In genomic region chrX:134540414-134541135, GRCm38 (mm10) we compare ENCODE assay signal across 8 mouse cellular contexts. TPM values are rescaled to one million over a fixed set of nuclear protein-coding genes. Genes with fewer than 3 reads are reported as not detected.
DNase-seq lines count a peak whose midpoint lies in the region; ATAC-seq and TF ChIP-seq lines count a peak whose summit lies in the region.

No protein-coding gene starts in this region.

- H3K4me1 ChIP-seq in E14TG2a.4 (replicated peaks; ENCODE audit: low read depth, low read length), result peaks cover 4% of the 10 kb centered on the region
- H3K4me1 ChIP-seq in erythroblast, embryonic 14.5 days (ENCODE audit: control insufficient read depth), result peaks cover 14% of the 10 kb centered on the region
- no peaks in the 10 kb centered on the region for H3K4me1 ChIP-seq in intestine, embryonic 15.5 days (replicated peaks)

- H3K36me3 ChIP-seq in E14TG2a.4 (ENCODE audit: insufficient read depth, low read length), result peaks cover 26% of the 10 kb centered on the region
- peaks cover 24% of the 10 kb centered on the region for H3K36me3 ChIP-seq in erythroblast, embryonic 14.5 days (ENCODE audit: control insufficient read depth)
- no peaks in the 10 kb centered on the region for H3K36me3 ChIP-seq in intestine, embryonic 15.5 days

- no peak for TF ChIP-seq CTCF in E14TG2a.4 (conservative IDR thresholded peaks at IDR 0.05; ENCODE audit: low read length)

- peak; percentile 47; the same call in 1 of the 2 replicates for ATAC-seq in intestine, embryonic 15.5 days

- peak overlapping the region; percentile 50 for H3K4me2 ChIP-seq in intestine, embryonic 15.5 days (replicated peaks)

- H3K27me3 ChIP-seq in E14TG2a.4 (ENCODE audit: insufficient read depth, low read length), result no peaks in the 10 kb centered on the region
- H3K27me3 ChIP-seq in erythroblast, embryonic 14.5 days (ENCODE audit: control insufficient read depth), result no peaks in the 10 kb centered on the region
- no peaks in the 10 kb centered on the region for H3K27me3 ChIP-seq in intestine, embryonic 15.5 days (replicated peaks)

- DNase-seq in adrenal gland, postnatal 14 days, result peak; percentile 8
- DNase-seq in adrenal gland, postnatal 4 days (ENCODE audit: low spot score in 2 of 2), result no peak
- DNase-seq in lung, postnatal 36 days, result peak; percentile 7
- no peak for DNase-seq in ovary, postnatal 36 days (ENCODE audit: low spot score)
- DNase-seq in urinary bladder, postnatal 10 days (ENCODE audit: low spot score), result no peak

- H3K27ac ChIP-seq in intestine, embryonic 15.5 days, result 0 out of 2 replicates have a peak overlapping the region, but pooled peaks have one; percentile 27

- peak overlapping the region; percentile 82 for H3K4me3 ChIP-seq in E14TG2a.4 (replicated peaks; ENCODE audit: low read length)
- peak overlapping the region; percentile 79 for H3K4me3 ChIP-seq in erythroblast, embryonic 14.5 days (replicated peaks)
- H3K4me3 ChIP-seq in intestine, embryonic 15.5 days (replicated peaks), result peak overlapping the region; percentile 52

- H3K9ac ChIP-seq in intestine, embryonic 15.5 days, result peak overlapping the region; percentile 58

- 31% methylated on average over 12 of the region's 12 CpGs for WGBS in intestine, embryonic 15.5 days

- H3K9me3 ChIP-seq in E14TG2a.4 (ENCODE audit: low read length), result no peaks in the 10 kb centered on the region
- no peaks in the 10 kb centered on the region for H3K9me3 ChIP-seq in erythroblast, embryonic 14.5 days (ENCODE audit: control insufficient read depth, low read length)
- no peaks in the 10 kb centered on the region for H3K9me3 ChIP-seq in intestine, embryonic 15.5 days

RNA-seq across cellular contexts. Expression of gene Timm8a1, which starts 1.1 kb away (rescaled TPM):
- total RNA-seq in adrenal gland, postnatal 14 days (2021), result 52.4 and 53.2 TPM in 2 replicates
- total RNA-seq in adrenal gland, postnatal 4 days (2021), result 10 to 100 TPM; 42.1 to 47.1 TPM
- polyA plus RNA-seq in erythroblast, embryonic 14.5 days (2012), result 0.24 and 0.47 TPM in 2 replicates
- 136 and 147 TPM in 2 replicates for polyA plus RNA-seq in intestine, embryonic 15.5 days (2015; fragmentation: Nextera tagmentation; extraction: Ambion mirVana)

RNA-seq across cellular contexts. Expression of gene Btk, which starts 42.8 kb away (rescaled TPM):
- total RNA-seq in adrenal gland, postnatal 14 days (2021), result 2.1 and 4.7 TPM in 2 replicates
- total RNA-seq in adrenal gland, postnatal 4 days (2021), result 1 to 10 TPM; 1.6 to 2.1 TPM
- 0.12 and 0.29 TPM in 2 replicates for polyA plus RNA-seq in erythroblast, embryonic 14.5 days (2012)
- polyA plus RNA-seq in intestine, embryonic 15.5 days (2015; fragmentation: Nextera tagmentation; extraction: Ambion mirVana), result 1.5 and 1.6 TPM in 2 replicates

RNA-seq across cellular contexts. Expression of gene Rpl36a, which starts 44.9 kb away (rescaled TPM):
- total RNA-seq in adrenal gland, postnatal 14 days (2021), result 329 and 369 TPM in 2 replicates
- total RNA-seq in adrenal gland, postnatal 4 days (2021), result 100 to 1,000 TPM; 362 to 397 TPM
- 12.2 and 13.9 TPM in 2 replicates for polyA plus RNA-seq in erythroblast, embryonic 14.5 days (2012)
- 445 and 494 TPM in 2 replicates for polyA plus RNA-seq in intestine, embryonic 15.5 days (2015; fragmentation: Nextera tagmentation; extraction: Ambion mirVana)

Comparison
In these comparisons a context has a peak if more than half of its experiments do, and no peak if none do; other contexts are left out.
1. DNase-seq: peak in adrenal gland, postnatal 14 days (single experiment) and lung, postnatal 36 days (single experiment); none in adrenal gland, postnatal 4 days (0 of 2), ovary, postnatal 36 days (single experiment) and urinary bladder, postnatal 10 days (single experiment).
2. Peak in every context shown above with its lines, with median percentiles within 50 percentile points of each other: H3K4me3 ChIP-seq.